Mouse (Mus musculus) megakaryocyte-erythroid progenitor cell, adult 5 weeks (primary cell): Measurements from ENCODE around the gene Gtf2f1. TPM values are rescaled to one million over a fixed set of nuclear protein-coding genes. Genes with fewer than 3 reads are reported as not detected.

Experiments used
- polyA plus RNA-seq: library from polyadenylated mRNA; stranded (reverse); fragments of >175 nt; gene quantifications from 2 replicates; pipeline ENCODE4 v1.2.3, GENCODE M21; 2012

The Gtf2f1 gene
- 163 and 222 TPM in 2 replicates for polyA plus RNA-seq

DNA sequence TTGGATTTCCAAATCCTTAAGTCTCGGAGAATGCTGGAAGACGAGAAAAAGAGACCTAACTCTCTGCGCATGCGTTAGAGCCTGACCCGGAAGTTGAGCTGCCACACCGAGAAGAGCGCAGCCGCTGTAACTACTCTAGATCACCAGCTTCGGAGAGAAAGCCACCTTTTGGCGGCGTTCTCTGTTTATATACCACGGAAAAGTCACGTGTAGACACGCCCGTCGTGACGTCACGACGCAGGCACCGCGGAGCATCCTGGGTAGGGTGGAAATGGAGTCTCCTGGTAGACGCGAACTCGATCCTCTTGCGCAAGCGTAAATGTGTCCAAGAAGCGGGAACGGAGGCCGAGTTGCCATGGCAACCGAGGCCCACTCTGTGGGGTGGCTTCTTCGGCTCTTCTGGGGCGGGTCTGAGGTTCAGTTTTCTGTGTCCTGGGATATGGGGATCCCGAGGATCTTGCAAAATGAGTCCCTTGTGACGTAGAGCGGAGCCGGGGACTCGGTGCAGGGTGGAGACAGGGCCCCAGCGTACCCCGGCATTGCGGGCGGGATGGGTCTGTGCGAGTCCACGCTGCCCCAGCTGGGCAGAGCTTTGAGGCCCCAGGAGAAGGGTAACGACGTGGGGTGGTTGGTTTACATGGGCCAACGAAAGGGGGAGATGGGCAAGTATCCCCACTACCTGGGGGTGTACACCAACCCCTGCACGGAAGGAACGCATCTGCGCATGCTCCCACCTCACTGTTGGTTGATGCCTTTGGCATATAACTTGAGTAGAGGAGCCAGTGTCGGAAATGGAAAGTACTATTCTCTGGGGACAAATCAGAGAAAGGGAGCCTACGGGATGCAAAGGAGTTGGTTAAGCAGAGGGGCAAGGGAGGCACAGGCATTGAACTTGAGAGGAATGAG is at the start of gene Gtf2f1, which contains the start of gene Gm17949:
TSS of gene Gtf2f1 (minus strand) at position 53 of the 906 bp plus-strand sequence.
TSS of gene Gm17949 (plus strand) at position 234 of the 906 bp plus-strand sequence.

DNA sequence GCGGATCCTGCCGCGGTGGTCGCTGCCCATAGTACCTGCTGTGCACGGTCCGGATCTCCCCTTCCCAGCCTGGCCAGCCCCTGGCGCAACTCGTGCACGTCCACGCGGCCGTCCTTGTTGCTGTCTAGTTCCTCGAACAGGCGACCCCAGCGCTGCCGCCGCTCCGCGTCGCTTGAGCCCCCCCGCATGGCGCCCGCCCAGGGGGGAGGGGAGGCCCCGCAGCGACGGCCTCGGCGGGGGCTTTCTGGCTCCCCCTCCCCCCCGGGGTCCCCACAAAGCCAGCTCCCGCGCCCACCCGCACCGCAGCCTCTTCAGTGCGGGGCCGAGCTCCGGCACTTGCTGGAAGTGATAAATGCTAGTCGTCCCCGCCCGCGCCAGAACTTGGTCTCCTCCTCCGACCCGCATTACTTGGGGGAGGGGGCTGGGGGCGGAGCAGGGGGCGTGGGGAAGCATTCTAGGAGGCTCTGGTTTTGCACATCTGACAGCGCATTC is 48.4 kb upstream of the Gtf2f1 start, which contains the start of gene Slc25a23:
TSS of gene Slc25a23 (minus strand) at position 378 of the 492 bp plus-strand sequence.

DNA sequence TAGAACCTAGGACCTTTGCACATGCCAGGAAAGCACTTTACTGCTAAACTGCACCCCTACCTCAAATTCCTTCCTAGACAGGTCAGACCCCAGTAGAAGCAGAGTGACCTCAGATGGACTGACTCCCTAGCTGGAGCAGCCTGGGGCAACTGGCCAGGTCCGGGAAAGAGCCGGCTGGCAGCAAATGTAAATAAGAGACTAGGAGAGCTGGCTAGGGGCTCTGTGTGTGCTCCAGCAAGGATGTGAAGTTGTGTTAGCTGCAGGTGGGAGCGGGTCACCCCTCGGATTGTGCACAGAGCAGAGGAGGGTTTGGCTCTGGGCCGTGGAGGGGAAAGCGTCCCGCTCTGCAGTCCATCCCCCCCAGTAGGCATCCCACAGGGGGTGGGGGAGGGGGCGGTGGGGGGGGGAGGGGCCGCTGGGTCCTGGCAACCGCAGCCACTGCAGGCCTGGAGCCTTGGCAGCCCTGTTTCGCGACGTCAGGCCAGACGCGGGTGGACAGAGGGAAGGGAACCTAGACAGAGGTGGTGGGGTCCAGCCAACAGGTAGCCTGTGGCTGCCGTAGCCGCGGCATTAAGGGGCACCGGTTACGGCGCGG is 47.9 kb upstream of the Gtf2f1 start, which contains the start of gene Crb3:
TSS of gene Crb3 (plus strand) at position 215 of the 595 bp plus-strand sequence.

GRCm38 (mm10) chr17:57041554-57041953 is 30.5 kb upstream of the Gtf2f1 start, which contains the start of gene Slc25a41:
TSS of gene Slc25a41 (minus strand) at chr17:57041654.

GRCm38 (mm10) chr17:57030931-57031660 is 20.0 kb upstream of the Gtf2f1 start, which contains the start of gene Khsrp:
TSS of gene Khsrp (minus strand) at chr17:57031522.

GRCm38 (mm10) chr17:56999968-57000609 is 11.0 kb downstream of the Gtf2f1 start, which contains the start of gene Pspn:
TSS of gene Pspn (minus strand) at chr17:57000018.

DNA sequence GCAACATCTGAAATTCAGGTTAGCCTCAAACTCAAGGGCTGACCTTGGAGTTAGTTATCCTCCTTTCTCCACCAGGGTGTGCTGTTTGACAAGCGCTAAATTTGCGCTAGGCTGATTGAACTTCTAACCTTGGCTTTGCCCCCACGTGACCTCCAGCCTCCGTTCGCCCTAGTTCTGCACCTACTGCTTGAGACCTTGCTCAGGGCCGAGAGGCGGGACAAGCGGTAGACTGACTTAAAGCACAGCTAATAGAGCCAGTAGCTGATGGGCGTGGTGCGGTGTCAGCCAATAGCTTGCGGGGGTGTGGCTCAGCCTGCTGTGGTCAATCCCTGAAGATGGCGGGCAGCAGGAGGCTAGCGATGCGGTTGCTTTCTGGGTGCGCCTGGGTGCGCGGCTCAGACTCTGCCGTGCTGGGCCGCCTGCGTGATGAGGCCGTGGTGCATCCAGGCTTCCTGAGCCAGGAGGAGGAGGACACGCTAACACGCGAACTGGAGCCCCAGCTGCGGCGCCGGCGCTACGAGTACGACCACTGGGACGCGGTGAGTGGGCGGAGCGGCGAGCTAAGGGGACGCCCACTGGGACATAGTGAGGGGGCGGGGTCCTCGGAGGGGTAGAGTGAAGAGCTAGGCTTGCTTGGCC is 13.9 kb downstream of the Gtf2f1 start, which contains the start of gene Alkbh7:
TSS of gene Alkbh7 (plus strand) at position 311 of the 639 bp plus-strand sequence.

DNA sequence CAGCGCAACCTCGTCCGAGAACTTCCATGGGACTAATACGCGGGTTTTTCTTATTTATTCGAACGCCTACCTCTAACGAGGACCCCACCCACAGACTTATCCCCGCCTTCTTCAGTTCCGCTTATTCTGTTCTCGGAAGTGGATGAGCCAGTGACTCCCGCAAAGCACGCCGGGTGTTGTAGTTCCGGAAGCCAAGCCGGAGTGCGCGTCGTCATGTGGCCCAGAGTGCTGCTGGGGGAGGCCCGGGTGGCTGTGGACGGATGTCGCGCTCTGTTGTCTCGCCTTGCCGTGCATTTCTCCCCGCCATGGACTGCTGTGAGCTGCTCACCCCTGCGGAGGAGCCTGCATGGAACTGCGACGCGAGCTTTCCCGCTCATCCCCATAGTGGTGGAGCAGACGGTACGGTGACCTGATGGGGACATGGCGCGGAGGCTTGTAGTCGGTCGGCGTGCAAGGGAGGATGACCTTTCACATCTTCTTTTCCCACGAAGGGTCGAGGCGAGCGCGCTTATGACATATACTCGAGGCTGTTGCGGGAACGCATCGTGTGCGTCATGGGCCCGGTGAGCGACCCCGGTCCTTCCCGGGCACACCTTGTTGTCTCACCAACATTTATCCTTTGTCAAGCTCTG is 20.9 kb downstream of the Gtf2f1 start, which contains the start of gene Clpp:
TSS of gene Clpp (plus strand) at position 191 of the 632 bp plus-strand sequence.

DNA sequence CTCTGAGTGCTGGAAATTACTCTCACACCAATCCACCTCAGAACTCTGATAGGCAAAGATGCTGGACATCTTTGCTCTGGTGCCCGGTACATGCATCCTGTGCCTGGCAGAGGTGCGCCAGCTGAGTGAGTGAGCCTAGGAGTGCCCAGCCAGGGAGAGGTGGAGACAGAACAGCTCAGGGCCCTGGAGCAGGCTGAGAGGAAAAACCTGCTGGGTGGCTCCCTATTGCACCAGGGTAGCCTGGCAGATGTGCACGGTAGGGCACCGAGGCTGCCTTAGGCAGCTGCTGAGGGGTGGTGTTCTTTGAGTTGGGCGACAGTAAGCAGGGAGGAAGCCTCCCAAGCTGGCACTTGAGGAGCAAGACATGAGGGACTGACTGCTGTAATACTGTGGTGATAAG is 29.1 kb downstream of the Gtf2f1 start, which contains the start of gene Acer1:
TSS of gene Acer1 (minus strand) at position 114 of the 400 bp plus-strand sequence.

Other genes with a start within 250 kb of the Gtf2f1 start
- 83.8 and 107 TPM in 2 replicates for gene Dus3l, start 246.5 kb downstream of the Gtf2f1 start, polyA plus RNA-seq
- 14.2 and 18.3 TPM in 2 replicates for gene Prr22, start 241.0 kb downstream of the Gtf2f1 start, polyA plus RNA-seq
- 36.0 and 39.0 TPM in 2 replicates for gene Rfx2, start 180.3 kb downstream of the Gtf2f1 start, polyA plus RNA-seq
- gene Acsbg2, start 136.8 kb downstream of the Gtf2f1 start, polyA plus RNA-seq, result not detected in 2 replicates
- 0.03 TPM in 1 of 2 replicates, not detected in the other for gene 1700061G19Rik, start 135.8 kb downstream of the Gtf2f1 start, polyA plus RNA-seq
- 161 and 162 TPM in 2 replicates for gene Mllt1, start 75.9 kb downstream of the Gtf2f1 start, polyA plus RNA-seq
- gene Acer1, start 29.2 kb downstream of the Gtf2f1 start, polyA plus RNA-seq, result 0.05 TPM in 1 of 2 replicates, not detected in the other
- 188 and 191 TPM in 2 replicates for gene Clpp, start 21.0 kb downstream of the Gtf2f1 start, polyA plus RNA-seq
- gene Alkbh7, start 13.9 kb downstream of the Gtf2f1 start, polyA plus RNA-seq, result 39.5 and 41.4 TPM in 2 replicates
- 0.53 and 0.57 TPM in 2 replicates for gene Pspn, start 11.3 kb downstream of the Gtf2f1 start, polyA plus RNA-seq
- 0.05 TPM in 1 of 2 replicates, not detected in the other for gene Gm17949, start 181 bp upstream of the Gtf2f1 start, polyA plus RNA-seq
- 284 and 303 TPM in 2 replicates for gene Khsrp, start 20.2 kb upstream of the Gtf2f1 start, polyA plus RNA-seq
- gene Slc25a41, start 30.4 kb upstream of the Gtf2f1 start, polyA plus RNA-seq, result not detected in 2 replicates
- gene Crb3, start 47.8 kb upstream of the Gtf2f1 start, polyA plus RNA-seq, result 0.50 and 0.56 TPM in 2 replicates
- 19.3 and 25.8 TPM in 2 replicates for gene Slc25a23, start 48.6 kb upstream of the Gtf2f1 start, polyA plus RNA-seq
- gene Dennd1c, start 67.2 kb upstream of the Gtf2f1 start, polyA plus RNA-seq, result 26.9 and 27.3 TPM in 2 replicates
- 0.17 and 0.61 TPM in 2 replicates for gene Tubb4a, start 76.5 kb upstream of the Gtf2f1 start, polyA plus RNA-seq
- gene Tnfsf9, start 94.0 kb upstream of the Gtf2f1 start, polyA plus RNA-seq, result 6.1 and 9.5 TPM in 2 replicates
- gene Cd70, start 138.5 kb upstream of the Gtf2f1 start, polyA plus RNA-seq, result 0.13 and 0.18 TPM in 2 replicates
- gene Tnfsf14, start 182.9 kb upstream of the Gtf2f1 start, polyA plus RNA-seq, result 3.9 and 5.0 TPM in 2 replicates
- 55.0 and 62.5 TPM in 2 replicates for gene C3, start 216.8 kb upstream of the Gtf2f1 start, polyA plus RNA-seq
- 34.4 and 35.6 TPM in 2 replicates for gene Gpr108, start 237.2 kb upstream of the Gtf2f1 start, polyA plus RNA-seq
- 23.5 and 31.9 TPM in 2 replicates for gene Trip10, start 238.2 kb upstream of the Gtf2f1 start, polyA plus RNA-seq